Mouse (Mus musculus) olfactory bulb, adult 2 months (tissue): Measurements from ENCODE around the gene Grm5.

ENCODE experiments used
- CTCF ChIP-seq: fragments of 200-500 bp; IDR thresholded peaks from 2 replicates; pipeline ENCODE4 v1.5.1; 2012; ENCODE audit warnings: low read depth, mild to moderate bottlenecking, low read length, moderate library complexity; ENCODE audit not compliant: insufficient read depth
- POLR2A ChIP-seq: fragments of 200-500 bp; IDR thresholded peaks from 2 replicates; pipeline ENCODE4 v1.6.1; 2012; ENCODE audit warnings: mild to moderate bottlenecking, low read depth, low read length, moderate library complexity; ENCODE audit not compliant: insufficient read depth

GRCm38 (mm10) chr7:87650610-87651009 lies 66.6 kb downstream of the Grm5 start:
- TF ChIP-seq POLR2A (no peak), CTCF (no peak)
